Mouse (Mus musculus): ENCODE measurements around the gene Chmp2b. TPM values are rescaled to one million over a fixed set of nuclear protein-coding genes. Genes with fewer than 3 reads are reported as not detected.

Chmp2b gene
- polyA plus RNA-seq, 1 experiment = 45.4 TPM

DNA sequence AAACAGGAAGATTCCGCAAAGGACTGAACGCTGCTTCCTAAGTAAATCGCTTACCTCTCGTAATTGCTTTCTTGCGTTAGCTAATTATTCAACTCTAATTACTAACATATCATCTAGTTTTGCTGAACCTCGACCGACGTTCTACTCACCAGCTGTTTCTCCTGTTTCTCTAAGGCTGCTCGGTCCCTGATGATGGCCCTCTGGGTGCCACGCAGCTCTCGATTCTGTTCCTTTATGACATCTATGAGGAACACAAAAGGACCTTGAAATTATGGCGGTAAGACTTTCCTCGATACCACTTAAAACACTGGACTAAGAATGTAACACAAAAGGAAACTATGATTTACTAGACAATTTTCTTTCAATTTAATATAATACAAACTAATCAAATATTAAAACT is 11.7 kb downstream of the Chmp2b start:
- Histone ChIP-seq H3K27ac (replicated peaks; ENCODE audit: low read depth, low read length) (no peak overlapping the region), H3K4me1 (ENCODE audit: control insufficient read depth, insufficient read depth, insufficient read length, low read length) (peaks cover 3% of the 10 kb centered on the region; the same call in 1 of the 2 replicates), H3K4me3 (ENCODE audit: insufficient read depth, low read depth, low read length) (no peak overlapping the region)

DNA sequence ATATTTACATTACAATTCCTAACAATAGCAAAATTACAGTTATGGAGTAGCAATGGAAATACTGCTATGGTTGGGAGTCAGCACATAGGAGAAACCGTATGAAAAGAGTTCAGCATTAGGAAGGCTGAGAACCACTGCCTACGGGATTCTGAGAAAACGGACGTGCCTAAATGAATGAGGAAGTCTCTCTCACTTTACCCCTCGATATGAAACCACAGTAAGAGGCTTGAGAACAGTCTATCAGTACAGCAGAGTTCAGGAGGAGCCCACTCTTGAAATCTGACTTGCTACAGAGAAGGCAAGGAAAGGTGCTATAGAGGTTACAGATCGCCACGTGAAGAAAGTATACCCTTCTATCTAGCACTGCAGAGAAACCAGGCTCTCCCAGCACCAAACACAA is 13.6 kb downstream of the Chmp2b start:
- H3K4me3 ChIP-seq (ENCODE audit: insufficient read depth, low read depth, low read length) = no peak overlapping the region

DNA sequence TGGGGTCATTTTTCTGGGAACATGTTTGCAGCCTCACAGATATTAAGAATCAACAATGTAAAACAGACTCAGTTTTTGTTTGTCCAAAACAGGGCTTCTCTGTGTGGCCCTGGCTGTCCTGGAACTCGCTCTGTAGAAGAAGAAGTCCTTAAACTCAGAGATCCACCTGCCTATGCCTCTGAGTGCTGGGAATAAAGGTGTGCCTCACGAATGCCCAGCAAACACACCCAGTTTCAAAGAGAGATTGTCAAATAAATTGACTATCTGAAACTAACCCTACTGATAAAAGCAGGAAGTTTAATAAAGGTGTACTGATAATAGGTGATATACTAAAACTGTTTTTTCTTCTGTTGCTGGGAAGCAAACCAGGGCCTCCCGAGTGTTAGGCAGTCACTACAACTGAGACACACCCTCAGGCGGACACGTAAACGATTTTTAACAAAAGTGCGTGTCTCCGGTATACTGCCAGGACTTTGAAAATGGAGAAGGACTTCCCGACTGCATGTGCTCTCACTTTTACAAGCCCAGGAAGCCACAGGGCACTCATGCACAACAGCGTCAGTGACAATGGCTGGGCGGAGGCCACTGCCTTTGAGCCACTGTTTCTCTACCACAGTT is 18.7 kb downstream of the Chmp2b start:
- Histone ChIP-seq H3K4me1 (ENCODE audit: control insufficient read depth, insufficient read depth, insufficient read length, low read length) (no peaks in the 10 kb centered on the region), H3K27ac (replicated peaks; ENCODE audit: low read depth, low read length) (no peak overlapping the region), H3K4me3 (ENCODE audit: insufficient read depth, low read depth, low read length) (no peak overlapping the region)

More for the DNA sequence above, 13.6 kb downstream of the Chmp2b start:
- H3K4me1 ChIP-seq (ENCODE audit: control insufficient read depth, insufficient read depth, insufficient read length, low read length) = peaks cover under 1% of the 10 kb centered on the region; the same call in 1 of the 2 replicates
- H3K27ac ChIP-seq (replicated peaks; ENCODE audit: low read depth, low read length) = no peak overlapping the region

DNA sequence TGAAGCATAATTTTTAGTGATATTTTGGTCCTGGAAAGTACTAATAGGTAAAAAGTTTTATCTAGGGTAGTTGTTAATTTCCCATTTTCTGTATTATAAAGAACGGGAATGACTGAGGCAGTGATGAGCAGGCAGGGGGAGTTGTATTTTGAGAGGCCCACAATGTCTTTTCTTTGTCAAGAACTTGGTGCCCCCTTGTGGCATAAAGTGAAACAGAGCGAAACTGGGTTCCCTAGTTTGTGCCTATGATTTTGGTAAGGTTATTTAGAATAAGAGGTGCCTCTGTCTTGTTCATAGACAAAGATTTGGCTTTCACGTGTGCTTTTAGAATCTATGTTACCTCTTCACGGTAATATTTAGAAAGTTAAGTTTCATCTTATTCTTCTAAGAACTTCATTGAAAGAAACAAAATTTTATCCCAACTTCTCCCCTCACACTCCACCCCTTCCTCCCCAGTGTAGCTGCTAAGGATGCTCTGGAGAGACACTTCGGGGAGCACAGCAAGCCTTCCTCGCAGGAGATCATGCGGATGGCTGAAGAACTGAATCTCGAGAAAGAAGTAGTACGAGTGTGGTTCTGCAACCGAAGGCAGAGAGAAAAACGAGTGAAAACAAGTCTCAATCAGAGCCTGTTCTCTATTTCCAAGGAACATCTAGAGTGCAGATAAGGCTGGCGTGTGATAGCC is 29.1 kb downstream of the Chmp2b start:
- Histone ChIP-seq H3K4me3 (ENCODE audit: insufficient read depth, low read depth, low read length) (no peak overlapping the region), H3K4me1 (ENCODE audit: control insufficient read depth, insufficient read depth, insufficient read length, low read length) (no peaks in the 10 kb centered on the region)

DNA sequence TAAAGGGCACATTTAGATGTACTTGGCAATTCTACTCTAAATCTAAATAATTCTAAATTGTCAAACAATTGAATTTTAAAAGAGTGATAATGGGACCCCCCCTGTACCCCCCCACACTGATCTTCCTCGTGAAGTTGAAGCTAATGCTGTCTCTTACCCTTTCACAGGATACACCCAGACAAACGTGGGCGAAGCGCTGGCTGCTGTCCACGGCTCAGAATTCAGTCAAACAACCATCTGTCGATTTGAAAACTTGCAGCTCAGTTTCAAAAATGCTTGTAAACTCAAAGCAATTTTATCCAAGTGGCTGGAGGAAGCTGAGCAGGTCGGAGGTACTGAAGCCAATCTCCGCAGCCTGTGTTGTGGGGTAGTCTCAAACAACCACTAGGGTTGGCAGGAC is 30.9 kb downstream of the Chmp2b start:
- H3K4me3 ChIP-seq (ENCODE audit: insufficient read depth, low read depth, low read length) = no peak overlapping the region
- H3K27ac ChIP-seq (replicated peaks; ENCODE audit: low read depth, low read length) = no peak overlapping the region
- H3K4me1 ChIP-seq (ENCODE audit: control insufficient read depth, insufficient read depth, insufficient read length, low read length) = no peaks in the 10 kb centered on the region

More for the DNA sequence above, 29.1 kb downstream of the Chmp2b start:
- no peak overlapping the region for H3K27ac ChIP-seq (replicated peaks; ENCODE audit: low read depth, low read length)

DNA sequence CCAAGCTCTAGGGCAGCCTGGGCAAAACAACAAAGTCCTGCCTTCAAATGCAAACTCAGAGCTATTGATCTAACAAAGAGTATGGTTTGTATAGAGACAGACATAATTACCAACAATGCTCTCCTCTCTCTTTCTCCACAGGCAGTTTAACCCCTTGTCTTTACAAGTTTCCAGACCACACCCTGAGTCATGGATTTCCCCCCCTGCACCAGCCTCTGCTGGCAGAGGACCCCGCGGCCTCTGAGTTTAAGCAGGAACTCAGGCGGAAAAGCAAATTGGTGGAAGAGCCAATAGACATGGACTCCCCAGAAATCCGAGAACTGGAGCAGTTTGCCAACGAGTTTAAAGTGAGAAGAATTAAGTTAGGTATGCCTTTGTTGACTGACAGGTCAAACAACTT is 32.9 kb downstream of the Chmp2b start:
- Histone ChIP-seq H3K4me1 (ENCODE audit: control insufficient read depth, insufficient read depth, insufficient read length, low read length) (no peaks in the 10 kb centered on the region), H3K4me3 (ENCODE audit: insufficient read depth, low read depth, low read length) (no peak overlapping the region), H3K27ac (replicated peaks; ENCODE audit: low read depth, low read length) (no peak overlapping the region)

DNA sequence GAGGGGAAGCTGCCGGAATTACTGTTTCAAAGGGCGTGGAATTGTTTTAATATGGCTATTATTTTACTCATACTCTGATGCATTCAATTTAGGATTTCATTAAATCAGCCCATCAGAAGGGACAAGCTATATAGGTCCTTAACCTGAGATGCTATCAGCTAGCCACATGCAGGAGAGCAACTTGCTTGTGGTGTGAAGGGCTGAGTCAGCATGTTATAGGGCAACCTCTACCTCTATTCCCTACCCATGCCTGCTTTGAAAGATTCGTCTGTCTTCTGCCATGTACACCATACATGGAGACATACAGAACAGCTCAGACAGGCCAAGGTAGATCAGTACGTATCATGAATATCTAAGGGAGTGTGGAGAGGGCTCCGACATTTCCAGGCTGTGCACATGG is 35.8 kb downstream of the Chmp2b start:
- no peak overlapping the region for H3K4me3 ChIP-seq (ENCODE audit: insufficient read depth, low read depth, low read length)
- H3K4me1 ChIP-seq (ENCODE audit: control insufficient read depth, insufficient read depth, insufficient read length, low read length) = no peaks in the 10 kb centered on the region
- no peak overlapping the region for H3K27ac ChIP-seq (replicated peaks; ENCODE audit: low read depth, low read length)

DNA sequence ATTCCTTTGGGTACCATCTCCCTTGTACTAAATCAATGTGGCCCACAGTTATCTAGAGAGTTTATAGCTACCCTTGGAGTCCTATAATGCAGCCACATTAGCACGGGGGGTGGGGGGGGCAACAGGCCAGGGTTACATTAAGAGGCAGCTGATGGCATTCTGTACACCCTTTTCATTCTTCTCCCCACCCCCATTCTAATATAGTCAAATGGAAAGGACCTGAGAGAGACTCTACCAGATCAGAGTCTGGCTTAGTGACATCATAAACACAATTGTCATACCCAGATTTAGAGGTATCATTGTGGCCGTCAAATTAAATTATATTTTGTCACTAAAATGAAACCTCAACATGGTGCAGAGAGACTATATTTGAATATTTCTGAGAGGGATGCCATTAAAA is 36.5 kb downstream of the Chmp2b start:
- Histone ChIP-seq H3K27ac (replicated peaks; ENCODE audit: low read depth, low read length) (no peak overlapping the region), H3K4me3 (ENCODE audit: insufficient read depth, low read depth, low read length) (no peak overlapping the region), H3K4me1 (ENCODE audit: control insufficient read depth, insufficient read depth, insufficient read length, low read length) (no peaks in the 10 kb centered on the region)

DNA sequence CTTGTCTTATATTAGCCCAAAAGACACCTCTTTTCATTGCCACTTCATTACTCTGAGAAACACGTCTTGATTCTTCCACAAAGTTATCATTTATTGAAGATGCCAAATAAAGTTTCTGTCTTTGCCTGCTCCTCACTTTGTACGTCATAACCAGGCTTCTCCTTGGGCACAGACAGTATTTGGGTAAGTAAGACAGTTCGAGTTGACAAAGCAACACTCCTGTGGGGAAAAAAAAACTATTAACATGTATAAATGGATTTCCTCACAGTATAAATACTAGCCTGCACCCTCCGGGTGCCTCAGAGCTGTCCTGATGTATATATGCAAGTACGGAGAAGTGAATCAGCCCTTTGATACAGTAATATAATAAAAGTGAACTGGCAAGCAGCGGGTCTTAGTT is 42.3 kb downstream of the Chmp2b start, which contains the start of gene Pou1f1:
Gene Pou1f1, plus strand, starts transcription at position 301 of the 400 bp plus-strand sequence.
- no peaks in the 10 kb centered on the region for H3K4me1 ChIP-seq (ENCODE audit: control insufficient read depth, insufficient read depth, insufficient read length, low read length)
- H3K27ac ChIP-seq (replicated peaks; ENCODE audit: low read depth, low read length) = no peak within 1 kb of the TSS
- H3K4me3 ChIP-seq (ENCODE audit: insufficient read depth, low read depth, low read length) = no peak within 1 kb of the TSS

DNA sequence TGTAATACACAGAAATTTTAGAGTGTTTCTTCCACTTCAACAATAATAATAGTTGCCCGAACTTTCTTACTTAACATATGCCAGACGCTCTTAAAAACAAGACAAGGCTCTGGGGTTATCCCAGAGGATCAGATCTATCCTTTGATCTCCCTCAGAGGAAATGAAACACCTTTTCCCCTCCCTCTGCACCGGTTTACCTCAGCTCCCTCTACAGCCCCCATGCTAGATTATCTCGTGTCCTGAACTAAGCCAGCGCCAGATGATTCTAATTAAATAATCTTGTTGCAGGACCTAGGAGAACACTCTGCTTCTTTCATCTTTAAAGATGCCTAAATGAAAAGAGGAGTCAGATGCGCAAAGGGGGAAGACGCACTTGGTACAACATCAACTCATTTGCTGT is 48.3 kb downstream of the Chmp2b start:
- Histone ChIP-seq H3K27ac (replicated peaks; ENCODE audit: low read depth, low read length) (no peak overlapping the region), H3K4me1 (ENCODE audit: control insufficient read depth, insufficient read depth, insufficient read length, low read length) (no peaks in the 10 kb centered on the region), H3K4me3 (ENCODE audit: insufficient read depth, low read depth, low read length) (no peak overlapping the region)

DNA sequence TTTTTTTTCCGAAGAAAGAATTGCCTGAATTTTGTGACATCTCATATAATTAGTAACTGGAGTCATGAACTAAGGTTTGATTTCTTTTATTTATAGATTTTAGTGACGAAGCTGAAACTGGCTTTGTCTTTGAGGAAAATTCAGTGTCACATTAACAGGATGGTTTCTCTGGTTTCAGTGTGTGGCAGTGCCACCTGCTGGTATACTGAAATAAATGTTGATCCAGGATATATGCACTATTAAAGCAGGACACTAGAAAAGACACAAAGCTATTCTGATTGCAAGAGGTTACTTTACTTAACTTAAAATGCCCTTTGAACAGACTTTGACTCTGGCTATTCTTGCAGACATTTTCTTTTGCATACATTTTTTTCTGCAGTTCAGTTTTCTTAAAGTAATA is 65.5 kb downstream of the Chmp2b start:
- no peaks in the 10 kb centered on the region for H3K4me1 ChIP-seq (ENCODE audit: control insufficient read depth, insufficient read depth, insufficient read length, low read length)
- H3K27ac ChIP-seq (replicated peaks; ENCODE audit: low read depth, low read length) = no peak overlapping the region
- no peak overlapping the region for H3K4me3 ChIP-seq (ENCODE audit: insufficient read depth, low read depth, low read length)

DNA sequence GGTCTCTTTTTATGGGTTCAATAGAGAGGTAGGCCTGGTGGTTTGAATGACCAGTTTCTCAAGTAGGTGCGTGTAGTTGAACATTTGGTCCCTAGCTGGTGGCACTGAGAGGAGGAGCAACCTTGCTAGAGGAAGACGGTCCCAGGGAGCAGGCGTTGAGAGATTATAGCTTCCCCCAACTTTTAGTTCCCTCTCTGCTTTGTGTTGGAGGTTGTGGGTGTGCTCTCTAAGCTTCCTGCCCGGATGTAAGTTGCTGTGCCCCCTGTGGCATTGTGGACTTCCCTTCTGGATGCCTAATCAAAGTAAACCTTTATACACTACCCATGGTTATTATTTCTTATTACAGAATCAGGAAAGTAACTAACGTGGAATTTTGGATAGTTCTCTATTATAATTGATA is 66.5 kb downstream of the Chmp2b start:
- Histone ChIP-seq H3K4me1 (ENCODE audit: control insufficient read depth, insufficient read depth, insufficient read length, low read length) (no peaks in the 10 kb centered on the region), H3K27ac (replicated peaks; ENCODE audit: low read depth, low read length) (no peak overlapping the region), H3K4me3 (ENCODE audit: insufficient read depth, low read depth, low read length) (no peak overlapping the region)

Other genes starting within 250 kb of the Chmp2b start
- gene Pou1f1, start 42.2 kb downstream of the Chmp2b start, polyA plus RNA-seq (2012; ENCODE audit: insufficient read depth, insufficient read length, missing spikeins) = not detected in 2 replicates